Mouse (Mus musculus) erythroblast, embryonic 14.5 days (primary cell): ENCODE data around the gene Nectin3. TPM values are rescaled to one million over a fixed set of nuclear protein-coding genes. Genes with fewer than 3 reads are reported as not detected.

ENCODE experiments used
- H3K27me3 ChIP-seq: 2 replicates; pipeline ENCODE4 v1.6.1; 2012; ENCODE audit warnings: inconsistent platforms; ENCODE audit not compliant: control insufficient read depth
- H3K36me3 ChIP-seq: 2 replicates; pipeline ENCODE4 v1.6.1; 2012; ENCODE audit warnings: mild to moderate bottlenecking, inconsistent platforms; ENCODE audit not compliant: control insufficient read depth
- H3K4me1 ChIP-seq: 2 replicates; pipeline ENCODE4 v1.6.1; 2012; ENCODE audit warnings: inconsistent platforms; ENCODE audit not compliant: control insufficient read depth
- H3K4me3 ChIP-seq: replicated peaks from 2 replicates; pipeline ENCODE3; 2012; ENCODE audit warnings: moderate library complexity, mild to moderate bottlenecking, inconsistent platforms
- H3K9me3 ChIP-seq: 2 replicates; pipeline ENCODE4 v1.6.1; 2012; ENCODE audit warnings: low read length, inconsistent platforms, mixed read lengths; ENCODE audit not compliant: control insufficient read depth
- GATA1 ChIP-seq: IDR thresholded peaks from 2 replicates; pipeline ENCODE4 v1.6.1; 2012; ENCODE audit warnings: low read length, inconsistent platforms, mixed read lengths
- TAL1 ChIP-seq: IDR thresholded peaks from 3 replicates; pipeline ENCODE4 v1.6.1; 2012; ENCODE audit warnings: low read length, inconsistent platforms, mixed read lengths
- polyA plus RNA-seq: library from polyadenylated mRNA; stranded (reverse); fragments of >175 nt; gene quantifications from 2 replicates; pipeline ENCODE4 v1.2.3, GENCODE M21; 2012

Gene Nectin3
- polyA plus RNA-seq, 1 experiment: not detected

DNA sequence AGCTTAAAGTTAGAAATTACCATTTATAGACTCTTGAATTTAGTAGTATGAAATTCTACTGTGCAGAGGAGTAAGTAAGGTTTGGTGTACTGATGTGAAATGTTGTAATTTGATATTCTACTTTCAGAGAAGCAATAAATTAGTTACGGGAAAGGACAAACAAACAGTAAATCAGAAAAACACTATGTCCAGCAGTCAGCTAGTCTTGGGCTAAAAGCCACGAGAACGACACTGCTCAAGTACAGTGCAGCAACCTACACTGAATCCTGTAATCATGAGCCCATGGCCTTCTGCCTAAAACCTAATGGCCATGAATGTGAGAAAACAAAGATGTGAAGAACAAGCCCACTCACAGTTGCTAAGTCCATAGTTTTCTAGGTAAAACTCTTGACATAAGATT is 46.9 kb downstream of the Nectin3 start:
- Histone ChIP-seq H3K9me3 (no peaks in the 10 kb centered on the region), H3K36me3 (no peaks in the 10 kb centered on the region), H3K4me3 (no peak overlapping the region), H3K4me1 (no peaks in the 10 kb centered on the region), H3K27me3 (no peaks in the 10 kb centered on the region)
- TF ChIP-seq TAL1 (no peak), GATA1 (no peak)

DNA sequence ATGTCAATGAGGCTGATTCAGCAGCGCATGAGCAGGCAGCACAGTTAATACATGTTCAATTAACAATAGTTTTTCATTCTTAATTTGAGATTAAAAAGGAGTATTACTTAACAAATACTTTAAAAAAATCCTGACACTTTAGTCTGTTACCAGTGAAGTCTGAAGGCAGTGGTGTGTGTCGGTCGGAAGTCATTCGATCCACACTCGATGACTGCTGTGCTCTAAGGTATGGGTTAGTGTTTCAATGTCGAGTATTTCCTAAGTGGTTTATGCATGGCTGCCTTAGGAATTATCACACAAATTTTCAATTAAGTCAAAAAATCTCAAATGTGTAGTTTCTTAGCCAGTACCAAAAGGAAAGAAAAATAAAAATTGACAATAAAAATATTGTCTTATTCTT is 49.3 kb downstream of the Nectin3 start:
- no peak for TF ChIP-seq GATA1
- TF ChIP-seq TAL1: no peak
- Histone ChIP-seq H3K4me3 (no peak overlapping the region), H3K36me3 (no peaks in the 10 kb centered on the region), H3K9me3 (no peaks in the 10 kb centered on the region), H3K4me1 (no peaks in the 10 kb centered on the region), H3K27me3 (no peaks in the 10 kb centered on the region)

DNA sequence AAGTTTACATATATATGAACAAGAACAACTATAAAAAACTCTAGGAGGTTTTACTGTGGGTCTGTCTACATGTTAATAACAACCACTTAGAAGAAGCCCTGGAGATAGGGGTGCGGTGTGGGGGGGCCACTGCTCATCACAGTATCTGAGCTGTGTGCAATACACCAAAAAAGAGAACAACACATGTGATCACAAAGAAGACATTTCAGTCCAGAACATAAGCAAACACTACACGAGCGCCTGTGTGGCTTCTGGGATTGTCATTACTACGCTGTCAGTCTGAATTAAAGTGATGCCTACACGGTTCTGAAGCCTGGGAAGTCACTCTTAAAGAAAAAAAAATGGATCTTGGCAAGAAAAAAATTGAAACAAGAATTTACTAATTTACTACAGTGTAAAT is 67.0 kb downstream of the Nectin3 start:
- no peaks in the 10 kb centered on the region for H3K4me1 ChIP-seq
- H3K27me3 ChIP-seq: no peaks in the 10 kb centered on the region
- no peaks in the 10 kb centered on the region for H3K36me3 ChIP-seq
- H3K9me3 ChIP-seq: no peaks in the 10 kb centered on the region
- H3K4me3 ChIP-seq: no peak overlapping the region
- TF ChIP-seq TAL1 (no peak), GATA1 (no peak)

DNA sequence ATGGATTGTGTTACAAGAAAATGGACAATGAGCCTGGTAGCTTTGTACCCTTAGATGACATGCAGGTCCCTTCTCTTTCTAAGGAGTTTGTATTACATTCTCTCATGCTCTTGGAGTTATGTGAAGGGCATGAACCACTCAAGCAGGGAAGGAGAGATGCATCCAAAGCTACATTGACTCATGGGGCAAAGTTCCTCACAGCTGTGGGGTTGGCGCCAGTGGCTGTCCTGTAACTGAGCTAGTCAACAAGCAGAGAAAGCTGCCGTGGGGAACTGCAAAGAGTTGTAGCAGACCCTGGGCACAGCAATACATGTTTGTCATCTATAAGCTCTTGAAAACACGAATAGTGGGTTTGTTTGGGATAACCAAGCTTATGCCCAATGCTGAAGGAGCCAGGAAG is 82.1 kb downstream of the Nectin3 start:
- no peaks in the 10 kb centered on the region for H3K4me1 ChIP-seq
- H3K27me3 ChIP-seq: no peaks in the 10 kb centered on the region
- no peaks in the 10 kb centered on the region for H3K36me3 ChIP-seq
- TF ChIP-seq GATA1 (no peak), TAL1 (no peak)
- H3K4me3 ChIP-seq: no peak overlapping the region
- peaks cover 3% of the 10 kb centered on the region; the same call in 1 of the 2 replicates for H3K9me3 ChIP-seq

DNA sequence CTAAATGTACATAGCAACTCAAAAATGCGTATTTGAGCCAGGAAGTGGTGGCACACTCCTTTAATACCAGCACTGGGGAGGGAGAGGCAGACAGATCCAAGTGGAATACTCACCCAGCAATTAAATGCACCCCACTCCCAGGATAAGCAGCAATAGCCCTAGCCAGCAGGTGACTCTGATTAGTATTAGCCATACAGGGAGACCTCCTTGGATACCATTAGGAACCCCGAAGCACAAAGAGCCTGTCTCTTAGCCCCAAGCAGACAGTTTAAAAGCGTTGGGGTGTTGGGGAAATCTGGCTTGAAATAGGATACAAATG is 87.6 kb downstream of the Nectin3 start:
- Histone ChIP-seq H3K4me1 (no peaks in the 10 kb centered on the region), H3K4me3 (no peak overlapping the region), H3K9me3 (peaks cover 2% of the 10 kb centered on the region; the same call in 1 of the 2 replicates), H3K27me3 (no peaks in the 10 kb centered on the region), H3K36me3 (no peaks in the 10 kb centered on the region)
- TF ChIP-seq GATA1 (no peak), TAL1 (no peak)

DNA sequence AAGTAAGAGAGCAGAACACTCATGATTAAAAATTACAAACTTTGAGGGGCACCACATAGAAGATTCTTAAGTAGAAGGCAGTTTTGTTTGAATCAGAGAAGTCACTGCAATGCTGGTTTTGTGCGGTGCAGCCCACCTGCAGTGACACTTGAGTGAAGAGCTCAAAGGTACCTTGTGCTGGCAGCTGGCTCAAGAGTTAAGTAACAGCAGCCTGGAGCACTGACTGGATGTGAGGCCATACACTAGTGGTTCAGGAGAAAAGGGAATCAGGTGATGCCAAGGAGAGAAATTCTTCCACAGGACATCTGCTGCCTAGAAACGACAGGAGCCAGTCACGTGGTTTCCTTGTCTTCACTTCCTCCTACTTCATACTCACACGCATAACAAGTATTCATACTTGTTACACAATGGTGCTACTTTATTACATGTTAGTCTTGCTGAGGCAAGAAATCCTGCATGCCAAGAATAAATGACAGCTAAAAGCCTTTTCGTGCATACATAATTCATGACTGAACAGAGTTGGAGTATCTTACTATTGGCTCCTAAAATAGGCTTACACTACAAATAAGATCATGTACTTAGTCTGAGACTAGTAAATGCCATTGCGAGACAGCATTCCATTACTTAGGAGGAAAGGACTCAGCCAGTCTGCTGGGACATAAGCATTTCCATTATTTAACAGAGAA is 88.1 kb downstream of the Nectin3 start:
- no peak overlapping the region for H3K4me3 ChIP-seq
- no peaks in the 10 kb centered on the region for H3K4me1 ChIP-seq
- peaks cover 2% of the 10 kb centered on the region; the same call in 1 of the 2 replicates for H3K9me3 ChIP-seq
- H3K36me3 ChIP-seq: no peaks in the 10 kb centered on the region
- H3K27me3 ChIP-seq: no peaks in the 10 kb centered on the region
- TF ChIP-seq TAL1: no peak
- no peak for TF ChIP-seq GATA1

DNA sequence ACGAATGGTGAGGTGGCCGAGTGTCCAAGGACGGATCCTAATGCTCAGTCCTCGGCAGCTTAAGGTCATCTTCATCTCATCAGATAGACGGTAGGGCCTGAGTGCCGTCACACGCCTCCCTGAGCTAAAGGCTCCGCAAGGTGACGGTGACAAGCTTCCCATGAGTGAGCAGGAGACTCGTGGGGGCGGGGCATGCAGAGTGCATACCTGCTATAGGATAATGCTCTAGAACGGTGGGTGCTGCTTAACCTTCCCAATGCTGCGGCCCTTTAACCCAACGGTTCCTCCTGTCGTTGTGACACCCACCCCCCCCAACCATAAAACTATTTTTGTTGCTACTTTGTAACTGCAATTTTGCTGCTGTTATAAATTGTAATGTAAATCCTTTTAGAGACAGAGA is 90.3 kb downstream of the Nectin3 start:
- Histone ChIP-seq H3K9me3 (peaks cover 2% of the 10 kb centered on the region; the same call in 1 of the 2 replicates), H3K4me1 (no peaks in the 10 kb centered on the region), H3K4me3 (no peak overlapping the region), H3K27me3 (no peaks in the 10 kb centered on the region), H3K36me3 (no peaks in the 10 kb centered on the region)
- TF ChIP-seq GATA1 (no peak), TAL1 (no peak)

DNA sequence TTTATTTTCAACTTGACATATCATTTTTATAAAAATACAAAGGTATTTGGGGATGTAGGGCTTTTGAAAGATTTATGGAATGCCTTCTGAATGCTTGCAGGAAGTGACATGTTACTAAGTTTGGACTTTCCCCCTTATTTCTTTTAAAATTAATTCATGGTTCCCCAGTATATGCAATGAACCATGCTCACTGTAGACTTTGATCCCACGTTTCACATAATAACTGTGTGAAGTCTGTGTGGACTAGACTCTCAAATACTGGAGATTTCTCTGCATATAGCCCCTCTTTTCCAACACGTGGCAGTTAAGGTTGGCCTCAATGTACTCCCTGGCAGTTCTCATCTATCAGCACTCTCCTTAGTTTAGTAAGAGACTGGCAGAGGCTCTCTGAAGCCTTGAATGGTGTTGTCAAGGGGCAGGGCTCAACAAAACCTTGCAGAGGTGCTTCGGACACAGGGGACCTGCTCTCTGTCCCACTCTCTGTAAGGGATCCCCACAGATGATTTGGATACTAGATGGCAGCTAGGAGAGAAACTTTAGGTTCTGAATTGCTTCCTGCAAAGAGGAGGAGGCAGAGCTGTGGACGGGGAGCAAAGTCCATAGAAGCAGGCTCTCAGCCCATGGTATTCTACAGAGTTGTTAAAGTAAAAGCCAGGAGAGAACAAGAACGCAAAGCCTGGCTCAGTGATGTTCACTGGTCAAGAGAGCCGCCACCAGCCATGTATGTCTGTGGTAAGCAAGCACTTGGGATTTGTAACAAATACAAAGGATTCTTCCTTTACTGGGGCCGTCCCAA is 91.3 kb downstream of the Nectin3 start:
- Histone ChIP-seq H3K4me1 (no peaks in the 10 kb centered on the region), H3K9me3 (peaks cover 2% of the 10 kb centered on the region; the same call in 1 of the 2 replicates), H3K4me3 (no peak overlapping the region), H3K36me3 (no peaks in the 10 kb centered on the region), H3K27me3 (no peaks in the 10 kb centered on the region)
- TF ChIP-seq GATA1: no peak
- TF ChIP-seq TAL1: no peak

DNA sequence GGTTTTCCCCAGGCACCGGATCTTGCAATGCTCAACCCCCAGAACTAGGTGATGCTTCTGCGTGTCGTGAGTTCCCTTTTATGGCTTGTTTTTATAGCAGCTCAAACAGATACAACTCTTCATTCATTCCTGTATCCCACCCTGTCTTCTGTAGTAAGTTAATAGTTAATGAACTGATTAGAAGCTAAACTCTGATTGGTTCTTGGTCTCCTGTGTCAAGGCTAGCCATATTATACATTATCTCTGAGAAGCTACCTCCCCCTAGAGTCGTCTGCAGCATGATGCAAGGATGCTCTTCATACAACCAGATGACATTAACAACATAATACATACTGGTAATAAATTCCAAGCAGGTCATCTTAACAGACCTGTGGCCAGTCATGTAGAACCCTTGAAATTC is 100.4 kb downstream of the Nectin3 start:
- Histone ChIP-seq H3K27me3 (no peaks in the 10 kb centered on the region), H3K36me3 (no peaks in the 10 kb centered on the region), H3K4me1 (no peaks in the 10 kb centered on the region), H3K4me3 (no peak overlapping the region), H3K9me3 (peaks cover 8% of the 10 kb centered on the region)
- TF ChIP-seq TAL1 (no peak), GATA1 (no peak)
